Mouse (Mus musculus): ENCODE results near the gene Ccdc117. TPM values are rescaled to one million over a fixed set of nuclear protein-coding genes. Genes with fewer than 3 reads are reported as not detected.

Gene Ccdc117
- polyA plus RNA-seq (2014; fragmentation: Illumina TruSeq; extraction: RNeasy Lipid Tissue Mini Kit (QIAGEN cat#74804); ENCODE audit: low read depth, low replicate concordance), result 21.5 TPM

DNA sequence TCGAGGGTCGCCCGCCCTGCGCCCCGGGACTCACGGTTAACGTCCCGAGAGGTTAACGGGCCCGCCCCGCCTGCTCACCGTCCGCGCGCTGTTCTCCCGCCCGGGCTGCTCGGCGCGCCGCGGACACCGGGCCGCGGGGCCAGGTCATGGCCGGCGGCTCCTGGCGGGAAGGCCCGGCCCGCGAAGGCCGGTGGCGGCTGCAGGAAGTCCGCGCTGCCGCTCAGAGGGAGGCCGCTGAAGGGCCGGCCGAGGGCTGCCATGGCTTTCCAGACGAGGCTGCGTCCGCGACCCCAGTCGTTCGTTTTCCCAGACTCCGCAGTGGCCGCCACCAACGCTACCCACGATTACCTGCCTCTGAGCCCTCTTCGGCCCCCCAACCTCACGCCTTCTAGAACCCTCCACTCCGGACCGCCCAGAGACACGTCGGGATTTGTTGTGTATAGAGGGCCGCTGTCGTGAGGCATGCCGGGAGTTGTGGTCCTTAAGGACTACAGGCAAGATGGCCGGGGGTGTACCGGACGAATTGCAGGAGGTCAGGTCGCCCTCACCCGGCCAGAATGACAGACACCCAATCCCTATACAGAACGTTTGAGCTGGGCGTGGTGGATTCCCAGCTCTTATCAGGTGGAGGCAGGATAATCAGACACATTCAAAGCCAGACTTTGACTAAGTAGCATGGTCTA, at the start of gene Ccdc117:
Gene Ccdc117, minus strand, starts transcription at position 389 of the 683 bp plus-strand sequence.

DNA sequence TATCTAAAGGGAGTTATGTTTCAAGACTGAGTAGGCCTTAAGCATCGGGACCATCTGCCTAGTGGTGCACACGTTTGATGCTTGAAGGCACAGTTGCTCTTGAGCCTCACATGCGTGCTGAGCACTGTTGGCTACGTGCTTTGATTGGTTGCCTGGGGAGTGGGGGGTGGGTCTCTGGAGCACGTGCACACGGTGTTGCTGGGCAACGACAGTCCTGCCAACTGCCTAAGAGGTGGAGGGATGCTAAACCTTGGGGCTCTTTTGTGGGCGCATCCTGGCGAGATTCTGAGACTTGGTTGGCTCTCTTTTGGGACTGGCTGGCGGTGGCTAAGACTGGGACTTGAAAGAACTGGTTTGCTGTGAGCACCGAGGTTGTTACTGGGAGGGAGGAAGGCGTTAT, 27.5 kb upstream of the Ccdc117 start, which contains the start of gene Ankrd36:
Gene Ankrd36, plus strand, starts transcription at position 211 of the 400 bp plus-strand sequence.

DNA sequence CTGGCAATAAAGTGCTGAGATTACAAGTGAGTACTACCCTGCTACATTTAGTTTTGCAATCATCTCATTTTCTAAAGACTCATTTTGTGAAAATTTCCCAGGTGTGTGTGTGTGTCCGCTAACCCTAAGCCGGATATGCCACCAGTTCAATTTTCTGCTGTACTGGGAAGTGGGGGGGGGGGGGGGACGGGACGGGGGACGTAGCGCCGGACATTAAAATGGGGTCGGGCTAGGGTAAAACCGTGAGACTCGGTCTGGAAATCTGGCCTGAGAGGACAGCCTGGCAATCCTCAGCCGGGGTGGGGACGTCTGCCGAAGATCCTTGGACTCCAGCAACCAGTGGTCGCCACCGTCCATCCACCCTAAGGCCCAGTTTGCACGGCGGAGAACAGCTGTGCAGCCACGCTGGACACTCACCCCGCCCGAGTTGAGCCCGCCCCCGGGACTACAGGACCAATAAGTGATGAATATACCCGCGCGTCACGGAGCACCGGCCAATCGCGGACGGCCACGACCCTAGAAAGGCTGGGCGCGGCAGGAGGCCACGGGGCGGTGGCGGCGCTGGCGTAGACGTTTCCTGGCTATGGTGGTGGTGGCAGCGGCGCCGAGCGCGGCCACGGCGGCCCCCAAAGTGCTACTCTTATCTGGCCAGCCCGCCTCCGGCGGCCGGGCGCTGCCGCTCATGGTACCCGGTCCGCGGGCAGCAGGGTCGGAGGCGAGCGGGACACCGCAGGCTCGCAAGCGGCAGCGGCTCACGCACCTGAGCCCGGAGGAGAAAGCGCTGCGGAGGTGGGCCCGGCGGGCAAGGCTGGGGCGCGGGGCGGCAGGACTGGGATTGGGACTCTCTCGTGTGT, 21.3 kb downstream of the Ccdc117 start, which contains the start of gene Xbp1:
Gene Xbp1, plus strand, starts transcription at position 248 of the 854 bp plus-strand sequence.

Other genes with a start within 250 kb of the Ccdc117 start
- gene Znrf3, start 97.3 kb downstream of the Ccdc117 start, polyA plus RNA-seq (2014; fragmentation: Illumina TruSeq; extraction: RNeasy Lipid Tissue Mini Kit (QIAGEN cat#74804); ENCODE audit: low read depth, low replicate concordance), result 4.7 TPM
- 187 TPM for gene Xbp1, start 21.5 kb downstream of the Ccdc117 start, polyA plus RNA-seq (2014; fragmentation: Illumina TruSeq; extraction: RNeasy Lipid Tissue Mini Kit (QIAGEN cat#74804); ENCODE audit: low read depth, low replicate concordance)
- not detected for gene Ankrd36, start 27.5 kb upstream of the Ccdc117 start, polyA plus RNA-seq (2014; fragmentation: Illumina TruSeq; extraction: RNeasy Lipid Tissue Mini Kit (QIAGEN cat#74804); ENCODE audit: low read depth, low replicate concordance)
- 11.5 TPM for gene Mrps24, start 173.5 kb upstream of the Ccdc117 start, polyA plus RNA-seq (2014; fragmentation: Illumina TruSeq; extraction: RNeasy Lipid Tissue Mini Kit (QIAGEN cat#74804); ENCODE audit: low read depth, low replicate concordance)
- 2.7 TPM for gene Urgcp, start 220.2 kb upstream of the Ccdc117 start, polyA plus RNA-seq (2014; fragmentation: Illumina TruSeq; extraction: RNeasy Lipid Tissue Mini Kit (QIAGEN cat#74804); ENCODE audit: low read depth, low replicate concordance)
- gene Dbnl, start 246.3 kb upstream of the Ccdc117 start, polyA plus RNA-seq (2014; fragmentation: Illumina TruSeq; extraction: RNeasy Lipid Tissue Mini Kit (QIAGEN cat#74804); ENCODE audit: low read depth, low replicate concordance), result 2.3 TPM